Mouse (Mus musculus): ENCODE results near the gene Spg21.

The Spg21 gene

GRCm38 (mm10) chr9:65535789-65536469 lies 75.2 kb downstream of the Spg21 start:
- no peak for DNase-seq (ENCODE audit: low spot score in 2 of 2)

GRCm38 (mm10) chr9:65536491-65536890 lies 75.7 kb downstream of the Spg21 start:
- DNase-seq (ENCODE audit: low spot score in 2 of 2), result no peak
